Mouse (Mus musculus): ENCODE measurements around the gene Atp6v0a2. TPM values are rescaled to one million over a fixed set of nuclear protein-coding genes. Genes with fewer than 3 reads are reported as not detected.
"Not testable (repeated sequence)": the region's sequence is repeated elsewhere in the genome, so short reads cannot be mapped to it uniquely, and the experiment has no call there.

The Atp6v0a2 gene
- polyA plus RNA-seq, 1 experiment from 2014 or later: 50.7 TPM

GRCm38 (mm10) chr5:124621362-124621761, 7.0 kb upstream of the Atp6v0a2 start:
- Histone ChIP-seq H3K27me3 (ENCODE audit: low read depth, poor library complexity, severe bottlenecking) (no peaks in the 10 kb centered on the region), H3K36me3 (peaks cover 12% of the 10 kb centered on the region; the same call in 1 of the 2 replicates), H3K9me3 (replicated peaks) (no peaks in the 10 kb centered on the region), H3K27ac (no peak overlapping the region), H3K4me1 (no peaks in the 10 kb centered on the region), H3K4me3 (no peak overlapping the region)
- DNase-seq (ENCODE audit: low spot score): no peak
- 82% methylated on average over 13 of the region's 13 CpGs for WGBS

GRCm38 (mm10) chr5:124622890-124623289, 5.5 kb upstream of the Atp6v0a2 start:
- 93% methylated on average over 15 of the region's 15 CpGs for WGBS

GRCm38 (mm10) chr5:124624291-124624690, 4.1 kb upstream of the Atp6v0a2 start:
- Histone ChIP-seq H3K27me3 (ENCODE audit: low read depth, poor library complexity, severe bottlenecking) (no peaks in the 10 kb centered on the region), H3K27ac (no peak overlapping the region), H3K9me3 (replicated peaks) (no peaks in the 10 kb centered on the region), H3K4me1 (peaks cover 10% of the 10 kb centered on the region), H3K4me3 (no peak overlapping the region), H3K36me3 (0 out of 2 replicates have a peak, but pooled peaks cover 3% of the 10 kb centered on the region)
- WGBS: 89% methylated on average over 9 of the region's 9 CpGs
- DNase-seq (ENCODE audit: low spot score): no peak

More at GRCm38 (mm10) chr5:124622890-124623289, 5.5 kb upstream of the Atp6v0a2 start:
- Histone ChIP-seq H3K4me3 (no peak overlapping the region), H3K27ac (no peak overlapping the region; the same call in 1 of the 2 replicates), H3K4me1 (peaks cover 1% of the 10 kb centered on the region), H3K27me3 (ENCODE audit: low read depth, poor library complexity, severe bottlenecking) (no peaks in the 10 kb centered on the region), H3K36me3 (peaks cover 12% of the 10 kb centered on the region; the same call in 1 of the 2 replicates), H3K9me3 (replicated peaks) (no peaks in the 10 kb centered on the region)
- no peak for DNase-seq (ENCODE audit: low spot score)

GRCm38 (mm10) chr5:124629641-124630040, 1.3 kb downstream of the Atp6v0a2 start:
- 30% methylated on average over 11 of the region's 11 CpGs for WGBS
- peaks cover 22% of the 10 kb centered on the region for H3K4me1 ChIP-seq
- no peaks in the 10 kb centered on the region for H3K27me3 ChIP-seq (ENCODE audit: low read depth, poor library complexity, severe bottlenecking)
- no peaks in the 10 kb centered on the region for H3K9me3 ChIP-seq (replicated peaks)
- peak overlapping the region; percentile 85; the same call in 1 of the 2 replicates for H3K27ac ChIP-seq
- peak overlapping the region; percentile 100 for H3K4me3 ChIP-seq
- H3K36me3 ChIP-seq: peaks cover 23% of the 10 kb centered on the region
- DNase-seq (ENCODE audit: low spot score): no peak

- H3K9me3 ChIP-seq (replicated peaks): no peaks in the 10 kb centered on the region
- H3K4me3 ChIP-seq: no peak overlapping the region
- no peak for DNase-seq (ENCODE audit: low spot score)
- H3K4me1 ChIP-seq: peaks cover 22% of the 10 kb centered on the region
- WGBS: 97% methylated on average over 10 of the region's 11 CpGs
- no peak overlapping the region for H3K27ac ChIP-seq
- H3K27me3 ChIP-seq (ENCODE audit: low read depth, poor library complexity, severe bottlenecking): no peaks in the 10 kb centered on the region
- peaks cover 42% of the 10 kb centered on the region for H3K36me3 ChIP-seq
These were observed 3.3 kb downstream of the Atp6v0a2 start for GRCm38 (mm10) chr5:124631685-124632084.

GRCm38 (mm10) chr5:124632461-124632860, 4.1 kb downstream of the Atp6v0a2 start:
- H3K9me3 ChIP-seq (replicated peaks): no peaks in the 10 kb centered on the region
- H3K27me3 ChIP-seq (ENCODE audit: low read depth, poor library complexity, severe bottlenecking): no peaks in the 10 kb centered on the region
- 80% methylated on average over 5 of the region's 5 CpGs for WGBS
- H3K36me3 ChIP-seq: peaks cover 50% of the 10 kb centered on the region
- no peak overlapping the region for H3K27ac ChIP-seq
- no peak overlapping the region for H3K4me3 ChIP-seq
- no peak for DNase-seq (ENCODE audit: low spot score)
- H3K4me1 ChIP-seq: peaks cover 22% of the 10 kb centered on the region

GRCm38 (mm10) chr5:124633425-124633824, 5.0 kb downstream of the Atp6v0a2 start:
- H3K27ac ChIP-seq: no peak overlapping the region
- no peak for DNase-seq (ENCODE audit: low spot score)
- H3K9me3 ChIP-seq (replicated peaks): no peaks in the 10 kb centered on the region
- no peaks in the 10 kb centered on the region for H3K27me3 ChIP-seq (ENCODE audit: low read depth, poor library complexity, severe bottlenecking)
- 80% methylated on average over 2 of the region's 2 CpGs for WGBS
- peaks cover 15% of the 10 kb centered on the region for H3K4me1 ChIP-seq
- H3K4me3 ChIP-seq: no peak overlapping the region
- peaks cover 58% of the 10 kb centered on the region for H3K36me3 ChIP-seq

GRCm38 (mm10) chr5:124635068-124635467, 6.7 kb downstream of the Atp6v0a2 start:
- not testable (repeated sequence) for H3K27me3 ChIP-seq (ENCODE audit: low read depth, poor library complexity, severe bottlenecking); H3K4me1 ChIP-seq; H3K4me3 ChIP-seq; DNase-seq (ENCODE audit: low spot score); H3K27ac ChIP-seq; H3K9me3 ChIP-seq (replicated peaks)
- 81% methylated on average over 4 of the region's 4 CpGs for WGBS
- H3K36me3 ChIP-seq: peaks cover 75% of the 10 kb centered on the region

GRCm38 (mm10) chr5:124636139-124636538, 7.8 kb downstream of the Atp6v0a2 start:
- Histone ChIP-seq H3K4me1 (no peaks in the 10 kb centered on the region), H3K36me3 (peaks cover 81% of the 10 kb centered on the region), H3K27ac (no peak overlapping the region), H3K9me3 (replicated peaks) (no peaks in the 10 kb centered on the region), H3K4me3 (no peak overlapping the region), H3K27me3 (ENCODE audit: low read depth, poor library complexity, severe bottlenecking) (no peaks in the 10 kb centered on the region)
- no peak for DNase-seq (ENCODE audit: low spot score)
- 93% methylated on average over 3 of the region's 3 CpGs for WGBS

- DNase-seq (ENCODE audit: low spot score): no peak
- 99% methylated on average over 4 of the region's 4 CpGs for WGBS
- Histone ChIP-seq H3K27me3 (ENCODE audit: low read depth, poor library complexity, severe bottlenecking) (no peaks in the 10 kb centered on the region), H3K4me1 (no peaks in the 10 kb centered on the region), H3K9me3 (replicated peaks) (no peaks in the 10 kb centered on the region), H3K36me3 (peaks cover 86% of the 10 kb centered on the region), H3K27ac (no peak overlapping the region), H3K4me3 (no peak overlapping the region)
These were observed 8.3 kb downstream of the Atp6v0a2 start for GRCm38 (mm10) chr5:124636694-124637093.

GRCm38 (mm10) chr5:124637300-124637699, 8.9 kb downstream of the Atp6v0a2 start:
- Histone ChIP-seq H3K27me3 (ENCODE audit: low read depth, poor library complexity, severe bottlenecking) (no peaks in the 10 kb centered on the region), H3K4me1 (no peaks in the 10 kb centered on the region), H3K36me3 (peaks cover 92% of the 10 kb centered on the region), H3K4me3 (no peak overlapping the region), H3K9me3 (replicated peaks) (no peaks in the 10 kb centered on the region), H3K27ac (no peak overlapping the region)
- WGBS: 97% methylated on average over 11 of the region's 11 CpGs
- no peak for DNase-seq (ENCODE audit: low spot score)

GRCm38 (mm10) chr5:124637836-124638235, 9.5 kb downstream of the Atp6v0a2 start:
- Histone ChIP-seq H3K36me3 (peaks cover 98% of the 10 kb centered on the region), H3K9me3 (replicated peaks) (no peaks in the 10 kb centered on the region)
- WGBS: 97% methylated on average over 13 of the region's 13 CpGs

GRCm38 (mm10) chr5:124713741-124714140, 85.4 kb downstream of the Atp6v0a2 start:
- no peaks in the 10 kb centered on the region for H3K4me1 ChIP-seq
- no peak overlapping the region for H3K27ac ChIP-seq
- H3K4me3 ChIP-seq: no peak overlapping the region
- peaks cover 83% of the 10 kb centered on the region for H3K36me3 ChIP-seq
- H3K27me3 ChIP-seq (ENCODE audit: low read depth, poor library complexity, severe bottlenecking): no peaks in the 10 kb centered on the region
- no peak for DNase-seq (ENCODE audit: low spot score)
- H3K9me3 ChIP-seq (replicated peaks): no peaks in the 10 kb centered on the region
- WGBS: 93% methylated on average over 5 of the region's 5 CpGs

More at GRCm38 (mm10) chr5:124637836-124638235, 9.5 kb downstream of the Atp6v0a2 start:
- Histone ChIP-seq H3K4me1 (no peaks in the 10 kb centered on the region), H3K27me3 (ENCODE audit: low read depth, poor library complexity, severe bottlenecking) (no peaks in the 10 kb centered on the region), H3K27ac (no peak overlapping the region), H3K4me3 (no peak overlapping the region)
- no peak for DNase-seq (ENCODE audit: low spot score)

GRCm38 (mm10) chr5:124715135-124715534, 86.8 kb downstream of the Atp6v0a2 start:
- H3K27ac ChIP-seq: no peak overlapping the region
- no peaks in the 10 kb centered on the region for H3K27me3 ChIP-seq (ENCODE audit: low read depth, poor library complexity, severe bottlenecking)
- H3K4me1 ChIP-seq: no peaks in the 10 kb centered on the region
- H3K9me3 ChIP-seq (replicated peaks): no peaks in the 10 kb centered on the region
- H3K4me3 ChIP-seq: no peak overlapping the region
- H3K36me3 ChIP-seq: peaks cover 97% of the 10 kb centered on the region
- 93% methylated on average over 8 of the region's 8 CpGs for WGBS
- DNase-seq (ENCODE audit: low spot score): no peak

All from limb, embryonic 10.5 days (tissue).